Mouse (Mus musculus): ENCODE data around the gene Fmo5. TPM values are rescaled to one million over a fixed set of nuclear protein-coding genes. Genes with fewer than 3 reads are reported as not detected.

The Fmo5 gene
- polyA plus RNA-seq, 1 experiment from 2014 or later = 0.75 TPM

- H3K27me3 ChIP-seq (replicated peaks) = no peaks in the 10 kb centered on the region
- no peak overlapping the region for H3K9ac ChIP-seq
- no peaks in the 10 kb centered on the region for H3K36me3 ChIP-seq
- H3K4me2 ChIP-seq (replicated peaks) = no peak overlapping the region
- 90% methylated on average over 4 of the region's 4 CpGs for WGBS
- H3K4me3 ChIP-seq = no peak overlapping the region
- H3K4me1 ChIP-seq = no peaks in the 10 kb centered on the region
- no peaks in the 10 kb centered on the region for H3K9me3 ChIP-seq
- H3K27ac ChIP-seq = no peak overlapping the region
- ATAC-seq (ENCODE audit: low FRiP score, low read depth) = no peak
These were observed 12.8 kb downstream of the Fmo5 start for GRCm38 (mm10) chr3:97641396-97641795.

DNA sequence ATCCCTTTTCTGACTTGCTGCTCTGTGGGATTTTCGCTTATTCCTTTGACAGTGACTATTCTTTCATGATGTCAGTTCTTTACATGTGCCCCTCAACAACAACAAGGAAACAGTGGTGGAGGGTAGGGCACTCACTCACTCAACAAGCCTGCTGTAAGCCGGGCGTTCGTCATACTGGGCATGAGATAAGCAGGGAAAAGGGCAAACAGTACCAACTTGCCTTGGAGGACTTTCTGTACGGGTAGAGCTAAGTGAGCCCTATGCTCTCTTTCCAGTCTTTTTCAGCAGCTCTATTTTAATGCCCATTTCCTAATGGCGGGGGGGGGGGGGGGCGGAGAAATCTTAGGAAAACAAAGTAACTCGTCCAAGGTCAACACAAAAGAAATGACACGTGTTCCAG lies 13.4 kb downstream of the Fmo5 start:
- no peaks in the 10 kb centered on the region for H3K27me3 ChIP-seq (replicated peaks)
- no peaks in the 10 kb centered on the region for H3K4me1 ChIP-seq
- H3K36me3 ChIP-seq = no peaks in the 10 kb centered on the region
- H3K9ac ChIP-seq = no peak overlapping the region
- no peak overlapping the region for H3K4me3 ChIP-seq
- H3K4me2 ChIP-seq (replicated peaks) = no peak overlapping the region
- no peak overlapping the region for H3K27ac ChIP-seq
- no peaks in the 10 kb centered on the region for H3K9me3 ChIP-seq
- WGBS = 82% methylated on average over 9 of the region's 9 CpGs
- ATAC-seq (ENCODE audit: low FRiP score, low read depth) = no peak

DNA sequence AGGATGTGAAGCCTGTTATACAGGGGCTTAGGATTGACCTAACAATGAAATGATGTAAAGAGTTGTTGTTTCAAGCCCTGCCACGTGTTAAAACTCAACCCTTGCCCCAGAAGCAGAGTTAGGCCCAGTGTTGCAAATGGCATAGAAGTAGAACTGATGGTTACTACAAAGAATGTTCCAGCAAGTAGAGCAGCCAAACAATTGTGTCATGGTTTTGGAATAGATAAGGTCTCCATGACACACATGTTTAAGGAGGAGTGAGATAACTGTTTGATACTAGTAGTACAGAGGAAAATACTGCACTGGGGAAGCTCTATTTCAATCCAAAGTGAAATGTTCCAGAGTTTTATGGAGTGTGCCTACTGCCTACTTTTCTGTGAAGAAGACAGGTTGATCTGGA lies 19.9 kb downstream of the Fmo5 start:
- WGBS = 54% methylated on average over 1 of the region's 1 CpGs
- no peak overlapping the region for H3K4me3 ChIP-seq
- H3K4me1 ChIP-seq = no peaks in the 10 kb centered on the region
- H3K9ac ChIP-seq = no peak overlapping the region
- H3K36me3 ChIP-seq = no peaks in the 10 kb centered on the region
- ATAC-seq (ENCODE audit: low FRiP score, low read depth) = no peak
- H3K27ac ChIP-seq = no peak overlapping the region
- no peaks in the 10 kb centered on the region for H3K9me3 ChIP-seq
- no peak overlapping the region for H3K4me2 ChIP-seq (replicated peaks)
- no peaks in the 10 kb centered on the region for H3K27me3 ChIP-seq (replicated peaks)

- H3K36me3 ChIP-seq = no peaks in the 10 kb centered on the region
- 75% methylated on average over 3 of the region's 3 CpGs for WGBS
- no peaks in the 10 kb centered on the region for H3K27me3 ChIP-seq (replicated peaks)
- H3K4me3 ChIP-seq = no peak overlapping the region
- H3K27ac ChIP-seq = no peak overlapping the region
- H3K4me2 ChIP-seq (replicated peaks) = no peak overlapping the region
- H3K9me3 ChIP-seq = no peaks in the 10 kb centered on the region
- no peaks in the 10 kb centered on the region for H3K4me1 ChIP-seq
- no peak overlapping the region for H3K9ac ChIP-seq
- ATAC-seq (ENCODE audit: low FRiP score, low read depth) = no peak
These were observed 20.4 kb downstream of the Fmo5 start for GRCm38 (mm10) chr3:97649022-97649421.

- no peak overlapping the region for H3K9ac ChIP-seq
- no peak for ATAC-seq (ENCODE audit: low FRiP score, low read depth)
- no peak overlapping the region for H3K4me2 ChIP-seq (replicated peaks)
- H3K27me3 ChIP-seq (replicated peaks) = no peaks in the 10 kb centered on the region
- no peaks in the 10 kb centered on the region for H3K9me3 ChIP-seq
- 75% methylated on average over 6 of the region's 6 CpGs for WGBS
- H3K27ac ChIP-seq = no peak overlapping the region
- no peaks in the 10 kb centered on the region for H3K36me3 ChIP-seq
- H3K4me3 ChIP-seq = no peak overlapping the region
- no peaks in the 10 kb centered on the region for H3K4me1 ChIP-seq
These were observed 20.9 kb downstream of the Fmo5 start for GRCm38 (mm10) chr3:97649469-97649868.

DNA sequence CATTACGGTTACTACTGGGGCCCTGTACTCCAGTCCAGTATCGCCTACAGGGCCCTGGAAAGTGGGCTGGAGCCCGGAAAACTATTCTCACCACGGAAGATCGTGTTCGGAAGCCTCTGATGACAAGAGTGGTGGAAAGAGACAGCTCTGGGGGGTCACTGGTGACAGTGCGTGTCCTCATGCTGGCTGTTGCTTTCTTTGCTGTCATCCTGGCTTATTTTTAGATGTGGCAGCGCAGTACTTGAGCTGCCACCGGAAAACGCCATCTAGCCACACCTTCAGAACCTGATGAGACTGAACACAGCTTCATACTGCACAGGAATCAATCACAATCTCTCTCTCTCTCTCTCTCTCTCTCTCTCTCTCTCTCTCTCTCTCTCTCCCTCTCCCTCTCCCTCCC lies 23.0 kb downstream of the Fmo5 start:
- no peak for ATAC-seq (ENCODE audit: low FRiP score, low read depth)
- WGBS = 88% methylated on average over 10 of the region's 10 CpGs
- Histone ChIP-seq H3K4me3 (no peak overlapping the region), H3K9me3 (no peaks in the 10 kb centered on the region), H3K4me1 (no peaks in the 10 kb centered on the region), H3K36me3 (no peaks in the 10 kb centered on the region), H3K9ac (no peak overlapping the region), H3K27me3 (replicated peaks) (no peaks in the 10 kb centered on the region), H3K27ac (no peak overlapping the region), H3K4me2 (replicated peaks) (no peak overlapping the region)

- no peaks in the 10 kb centered on the region for H3K9me3 ChIP-seq
- H3K4me1 ChIP-seq = 0 out of 2 replicates have a peak, but pooled peaks cover 3% of the 10 kb centered on the region
- no peaks in the 10 kb centered on the region for H3K27me3 ChIP-seq (replicated peaks)
- H3K4me3 ChIP-seq = no peak overlapping the region
- 90% methylated on average over 5 of the region's 5 CpGs for WGBS
- H3K4me2 ChIP-seq (replicated peaks) = no peak overlapping the region
- H3K36me3 ChIP-seq = no peaks in the 10 kb centered on the region
- H3K9ac ChIP-seq = no peak overlapping the region
- no peak overlapping the region for H3K27ac ChIP-seq
- no peak for ATAC-seq (ENCODE audit: low FRiP score, low read depth)
These were observed 25.2 kb downstream of the Fmo5 start for GRCm38 (mm10) chr3:97653781-97654180.

GRCm38 (mm10) chr3:97654901-97655300 lies 26.3 kb downstream of the Fmo5 start:
- 85% methylated on average over 8 of the region's 8 CpGs for WGBS
- H3K27me3 ChIP-seq (replicated peaks) = no peaks in the 10 kb centered on the region
- no peak overlapping the region for H3K4me2 ChIP-seq (replicated peaks)
- H3K4me1 ChIP-seq = 0 out of 2 replicates have a peak, but pooled peaks cover 12% of the 10 kb centered on the region
- no peak overlapping the region for H3K9ac ChIP-seq
- ATAC-seq (ENCODE audit: low FRiP score, low read depth) = no peak
- no peaks in the 10 kb centered on the region for H3K9me3 ChIP-seq
- H3K27ac ChIP-seq = no peak overlapping the region
- no peaks in the 10 kb centered on the region for H3K36me3 ChIP-seq
- H3K4me3 ChIP-seq = no peak overlapping the region

DNA sequence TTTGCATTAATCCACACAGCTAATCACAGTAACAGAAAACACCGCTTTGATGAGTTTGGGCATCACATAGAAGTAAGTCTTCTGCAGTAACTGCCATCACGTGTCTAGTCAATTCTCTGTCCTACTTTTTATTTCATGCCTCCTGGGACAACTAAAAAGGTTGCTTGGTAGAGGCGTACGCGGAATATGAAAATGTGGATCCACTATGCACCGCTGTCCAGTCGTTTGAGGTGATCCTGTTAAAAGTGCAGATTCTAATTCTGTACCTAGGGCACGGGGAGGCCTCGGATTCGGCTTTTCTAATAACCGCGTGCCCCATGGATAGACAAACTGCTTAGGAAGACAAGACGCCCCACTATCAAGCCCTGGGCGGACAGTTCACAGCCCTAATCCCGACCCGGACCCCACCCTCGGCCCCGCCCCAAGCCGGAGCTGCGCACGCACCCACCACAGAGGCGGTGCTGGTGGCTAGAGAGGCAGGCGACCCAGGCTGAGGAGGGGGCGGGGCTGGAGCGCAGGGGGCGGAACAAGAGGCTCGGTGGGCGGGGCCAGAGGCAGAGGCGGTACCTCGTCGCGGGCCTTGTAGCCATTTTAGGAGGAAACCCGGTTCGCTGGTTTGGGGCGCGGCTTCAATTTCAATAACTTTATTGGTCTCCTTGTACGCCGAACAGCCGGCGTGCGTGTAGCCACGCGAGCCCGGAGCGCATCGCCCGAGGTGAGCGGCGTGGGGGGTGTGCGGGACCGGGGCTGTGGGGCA lies 29.2 kb downstream of the Fmo5 start, which contains the start of gene Prkab2:
Prkab2 (plus strand) TSS at position 539 of the 757 bp plus-strand sequence.
- 2% methylated on average over 51 of the region's 51 CpGs for WGBS
- H3K4me1 ChIP-seq = 0 out of 2 replicates have a peak, but pooled peaks cover 12% of the 10 kb centered on the region
- H3K4me3 ChIP-seq = peak within 1 kb of the TSS; percentile 84
- no peak within 1 kb of the TSS for H3K27ac ChIP-seq
- H3K36me3 ChIP-seq = 0 out of 2 replicates have a peak, but pooled peaks cover 3% of the 10 kb centered on the region
- H3K9ac ChIP-seq = peak within 1 kb of the TSS; percentile 75
- H3K27me3 ChIP-seq (replicated peaks) = no peaks in the 10 kb centered on the region
- peak within 1 kb of the TSS; percentile 73 for H3K4me2 ChIP-seq (replicated peaks)
- peak; percentile 95 for ATAC-seq (ENCODE audit: low FRiP score, low read depth)
- H3K9me3 ChIP-seq = no peaks in the 10 kb centered on the region

DNA sequence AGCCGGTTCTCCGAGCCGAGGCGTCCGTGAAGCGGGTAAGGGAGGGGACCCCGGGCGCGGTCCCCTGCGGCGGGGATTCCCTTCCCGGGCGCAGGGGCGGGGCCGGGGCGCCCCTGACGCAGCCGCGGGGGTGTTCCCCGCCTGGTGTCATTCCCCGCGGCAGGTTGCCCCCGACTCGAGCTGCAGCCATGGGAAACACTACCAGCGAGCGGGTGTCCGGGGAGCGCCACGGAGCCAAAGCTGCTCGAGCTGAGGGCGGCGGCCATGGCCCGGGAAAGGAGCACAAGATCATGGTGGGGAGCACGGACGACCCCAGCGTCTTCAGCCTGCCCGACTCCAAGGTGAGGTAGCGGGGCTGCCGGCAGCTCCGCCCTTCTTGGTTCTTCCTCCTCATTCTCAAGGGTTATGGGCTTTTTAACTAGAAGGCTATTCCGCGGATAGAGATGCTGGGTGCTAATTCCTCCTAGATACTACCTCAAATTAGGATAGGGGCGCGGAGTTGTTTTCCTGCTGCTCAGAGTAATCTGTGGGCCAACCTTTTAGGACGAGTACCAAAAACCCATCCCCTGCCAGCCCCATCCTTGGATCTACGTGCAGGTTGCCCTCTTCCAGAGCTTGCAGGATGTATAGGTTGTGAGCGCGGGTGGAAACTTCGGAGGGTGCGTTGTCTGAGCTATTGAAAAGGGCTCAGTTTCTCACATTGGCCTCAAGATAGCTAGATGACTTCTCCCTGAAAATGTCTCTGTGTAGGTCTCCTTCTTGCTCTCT lies 30.0 kb downstream of the Fmo5 start:
- WGBS = under 1% methylated on average over 41 of the region's 50 CpGs
- Histone ChIP-seq H3K36me3 (0 out of 2 replicates have a peak, but pooled peaks cover 4% of the 10 kb centered on the region), H3K4me3 (peak overlapping the region; percentile 84), H3K9me3 (no peaks in the 10 kb centered on the region), H3K27ac (no peak overlapping the region), H3K27me3 (replicated peaks) (no peaks in the 10 kb centered on the region), H3K4me2 (replicated peaks) (peak overlapping the region; percentile 73), H3K4me1 (0 out of 2 replicates have a peak, but pooled peaks cover 12% of the 10 kb centered on the region), H3K9ac (peak overlapping the region; percentile 75)
- ATAC-seq (ENCODE audit: low FRiP score, low read depth) = peak; percentile 70

GRCm38 (mm10) chr3:97659746-97660145 lies 31.1 kb downstream of the Fmo5 start:
- Histone ChIP-seq H3K9me3 (no peaks in the 10 kb centered on the region), H3K36me3 (0 out of 2 replicates have a peak, but pooled peaks cover 9% of the 10 kb centered on the region), H3K4me2 (replicated peaks) (peak overlapping the region; percentile 73), H3K4me3 (no peak overlapping the region), H3K4me1 (0 out of 2 replicates have a peak, but pooled peaks cover 12% of the 10 kb centered on the region), H3K27me3 (replicated peaks) (no peaks in the 10 kb centered on the region), H3K27ac (no peak overlapping the region), H3K9ac (no peak overlapping the region)
- no peak for ATAC-seq (ENCODE audit: low FRiP score, low read depth)
- 63% methylated on average over 7 of the region's 7 CpGs for WGBS

DNA sequence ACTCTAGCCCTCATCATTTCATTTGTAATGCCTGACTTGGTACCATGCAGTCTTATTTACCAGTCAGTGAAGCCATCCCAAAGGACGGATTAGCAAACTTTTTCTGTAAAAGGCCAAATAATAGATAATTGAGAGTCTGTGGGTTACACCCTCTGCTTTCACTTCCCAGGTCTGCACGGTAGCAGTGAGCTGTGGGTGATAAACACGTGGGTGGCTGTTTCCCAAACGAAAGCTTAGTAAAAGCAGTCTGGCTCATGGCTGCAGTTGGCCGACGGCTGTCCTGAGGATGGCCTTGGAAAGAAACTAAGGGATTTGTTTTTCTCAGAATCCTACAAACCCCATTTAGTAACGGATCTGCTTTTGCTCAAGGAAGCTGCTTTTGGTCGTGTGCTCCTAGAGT lies 32.6 kb downstream of the Fmo5 start:
- Histone ChIP-seq H3K9ac (no peak overlapping the region), H3K27me3 (replicated peaks) (no peaks in the 10 kb centered on the region), H3K36me3 (0 out of 2 replicates have a peak, but pooled peaks cover 10% of the 10 kb centered on the region), H3K27ac (no peak overlapping the region), H3K4me1 (0 out of 2 replicates have a peak, but pooled peaks cover 12% of the 10 kb centered on the region), H3K4me3 (no peak overlapping the region), H3K9me3 (no peaks in the 10 kb centered on the region), H3K4me2 (replicated peaks) (no peak overlapping the region)
- 75% methylated on average over 8 of the region's 8 CpGs for WGBS
- ATAC-seq (ENCODE audit: low FRiP score, low read depth) = no peak

Data from neural tube, embryonic 12.5 days (tissue).